Mouse (Mus musculus) small intestine, adult 2 months (tissue): Measurements from ENCODE around the gene P3h1. TPM values are rescaled to one million over a fixed set of nuclear protein-coding genes. Genes with fewer than 3 reads are reported as not detected.

Experiments used
- H3K27ac ChIP-seq: fragments of 200-500 bp; 2 replicates; pipeline ENCODE4 v1.5.1; 2012; ENCODE audit warnings: low read depth, low read length, control low read depth, inconsistent platforms; ENCODE audit not compliant: insufficient read depth
- H3K27me3 ChIP-seq: fragments of 200-500 bp; 2 replicates; pipeline ENCODE4 v1.6.1; 2012; ENCODE audit warnings: mild to moderate bottlenecking, moderate library complexity, low read length, inconsistent platforms; ENCODE audit not compliant: control insufficient read depth, insufficient read depth
- H3K36me3 ChIP-seq: fragments of 200-500 bp; 2 replicates; pipeline ENCODE4 v1.6.1; 2012; ENCODE audit warnings: mild to moderate bottlenecking, low read length, control low read depth, inconsistent platforms; ENCODE audit not compliant: control insufficient read depth, insufficient read depth
- H3K4me1 ChIP-seq: fragments of 200-500 bp; 2 replicates; pipeline ENCODE4 v1.6.1; 2012; ENCODE audit warnings: low read length, inconsistent platforms, mixed read lengths; ENCODE audit not compliant: control insufficient read depth, insufficient read depth, insufficient read length
- H3K4me3 ChIP-seq: fragments of 200-500 bp; 2 replicates; pipeline ENCODE4 v1.5.1; 2012; ENCODE audit warnings: low read depth, mild to moderate bottlenecking, control low read depth, inconsistent platforms, low read length, moderate library complexity
- CTCF ChIP-seq: fragments of 200-500 bp; IDR thresholded peaks from 2 replicates; pipeline ENCODE4 v1.5.1; 2012; ENCODE audit warnings: low read depth, mild to moderate bottlenecking, control low read depth, inconsistent platforms, low read length, moderate library complexity, mixed read lengths; ENCODE audit not compliant: insufficient replicate concordance, insufficient read length; ENCODE audit errors: extremely low read depth
- POLR2A ChIP-seq: fragments of 200-500 bp; IDR thresholded peaks from 2 replicates; pipeline ENCODE4 v1.6.1; 2012; ENCODE audit warnings: low read depth, mild to moderate bottlenecking, control low read depth, inconsistent platforms, low read length, moderate library complexity
- WGBS: fragments of 180-500 bp; shearing (Covaris S2); methylation state at CpG from one replicate; pipeline ENCODE4 v1.1.7; 2018; 5-methylcytosine and 5-hydroxymethylcytosine counted together
- polyA plus RNA-seq: library from polyadenylated mRNA; depleted of rRNA; stranded (reverse); fragments of >200 nt; gene quantifications from 2 replicates; pipeline ENCODE4 v1.2.3, GENCODE M21; 2012

Gene P3h1
- polyA plus RNA-seq, 1 experiment: 6.3 TPM

- H3K27me3 ChIP-seq: peaks cover 12% of the 10 kb centered on the region; the same call in 1 of the 2 replicates
- no peaks in the 10 kb centered on the region; the same call in 1 of the 2 replicates for H3K4me1 ChIP-seq
- 84% methylated on average over 3 of the region's 3 CpGs for WGBS
- TF ChIP-seq POLR2A (no peak), CTCF (no peak)
- H3K27ac ChIP-seq: no peak overlapping the region
- H3K36me3 ChIP-seq: no peaks in the 10 kb centered on the region
- H3K4me3 ChIP-seq: no peak overlapping the region
Measured at GRCm38 (mm10) chr4:119234348-119234747, 1.6 kb downstream of the P3h1 start.

DNA sequence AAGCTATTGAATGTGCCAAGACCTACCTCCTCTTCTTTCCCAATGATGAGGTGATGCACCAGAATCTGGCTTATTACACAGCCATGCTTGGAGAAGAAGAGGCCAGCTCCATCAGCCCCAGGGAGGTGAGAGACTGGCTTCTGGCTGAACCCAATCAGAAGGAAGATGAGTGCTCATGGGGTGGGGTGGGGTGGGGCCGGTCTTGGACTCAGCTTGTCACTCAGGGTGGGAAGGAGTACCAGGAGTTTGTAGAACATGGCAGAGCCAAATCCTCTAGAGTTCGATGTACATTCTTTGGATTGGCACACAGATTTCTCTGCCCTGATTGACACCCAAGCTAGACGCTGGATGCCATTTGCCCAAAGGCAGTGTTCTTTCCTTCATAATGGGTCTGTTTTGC lies 5.9 kb downstream of the P3h1 start:
- no peak for TF ChIP-seq CTCF
- Histone ChIP-seq H3K36me3 (no peaks in the 10 kb centered on the region), H3K27me3 (0 out of 2 replicates have a peak, but pooled peaks cover 8% of the 10 kb centered on the region), H3K4me1 (no peaks in the 10 kb centered on the region; the same call in 1 of the 2 replicates), H3K27ac (no peak overlapping the region), H3K4me3 (no peak overlapping the region)
- WGBS: 46% methylated on average over 3 of the region's 3 CpGs

- H3K27me3 ChIP-seq: 0 out of 2 replicates have a peak, but pooled peaks cover 4% of the 10 kb centered on the region
- H3K36me3 ChIP-seq: no peaks in the 10 kb centered on the region
- H3K4me1 ChIP-seq: no peaks in the 10 kb centered on the region
- H3K4me3 ChIP-seq: peak overlapping the region; percentile 44
- 17% methylated on average over 12 of the region's 12 CpGs for WGBS
- TF ChIP-seq POLR2A: no peak
- peak; percentile 31; the same call in 1 of the 2 replicates for TF ChIP-seq CTCF
- H3K27ac ChIP-seq: no peak overlapping the region
Measured at GRCm38 (mm10) chr4:119239181-119239682, 6.5 kb downstream of the P3h1 start.

DNA sequence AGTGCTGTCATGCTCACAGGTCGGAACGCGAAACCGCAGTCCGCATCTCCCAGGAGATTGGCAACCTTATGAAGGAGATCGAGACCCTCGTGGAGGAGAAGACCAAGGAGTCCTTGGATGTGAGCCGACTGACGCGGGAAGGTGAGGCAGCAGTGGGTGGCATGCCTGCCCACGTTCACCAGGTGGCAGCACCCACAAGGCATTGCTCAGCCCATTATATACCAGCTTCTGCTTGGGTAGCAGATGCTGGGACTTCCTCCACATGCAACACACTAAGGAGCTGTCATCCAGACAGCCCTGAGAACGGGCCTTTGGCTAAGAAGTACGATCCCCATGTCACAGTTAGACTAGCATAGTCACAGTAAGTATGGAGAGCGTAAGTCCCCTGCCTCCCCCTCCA lies 8.9 kb downstream of the P3h1 start:
- peak; percentile 32; the same call in 1 of the 2 replicates for TF ChIP-seq CTCF
- no peak for TF ChIP-seq POLR2A
- no peaks in the 10 kb centered on the region for H3K27me3 ChIP-seq
- no peaks in the 10 kb centered on the region; the same call in 1 of the 2 replicates for H3K4me1 ChIP-seq
- no peak overlapping the region for H3K4me3 ChIP-seq
- H3K27ac ChIP-seq: no peak overlapping the region
- 82% methylated on average over 14 of the region's 14 CpGs for WGBS
- H3K36me3 ChIP-seq: no peaks in the 10 kb centered on the region

DNA sequence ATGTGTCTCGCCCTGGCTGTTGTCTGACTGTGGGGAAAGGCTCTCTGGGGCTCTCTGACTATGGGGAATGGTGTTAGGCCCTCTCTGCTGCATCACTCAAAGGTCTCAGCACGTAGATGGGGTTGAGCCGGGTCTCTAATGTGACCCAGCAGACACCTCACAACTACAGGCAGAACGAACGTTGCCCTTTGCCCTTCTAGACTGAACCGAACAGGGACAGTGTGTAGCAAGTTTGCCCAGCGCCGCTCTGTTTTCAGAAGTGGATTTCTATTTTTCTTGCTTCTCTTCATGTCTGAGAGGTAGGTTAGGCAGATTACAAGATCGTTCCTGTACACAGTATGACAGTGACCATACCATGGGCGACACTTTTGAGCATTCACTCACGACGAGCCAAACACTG lies 9.9 kb downstream of the P3h1 start:
- H3K4me3 ChIP-seq: no peak overlapping the region
- TF ChIP-seq CTCF: no peak
- no peak for TF ChIP-seq POLR2A
- H3K4me1 ChIP-seq: no peaks in the 10 kb centered on the region; the same call in 1 of the 2 replicates
- no peaks in the 10 kb centered on the region for H3K36me3 ChIP-seq
- 79% methylated on average over 12 of the region's 12 CpGs for WGBS
- H3K27me3 ChIP-seq: no peaks in the 10 kb centered on the region
- no peak overlapping the region for H3K27ac ChIP-seq

- no peaks in the 10 kb centered on the region; the same call in 1 of the 2 replicates for H3K4me1 ChIP-seq
- H3K4me3 ChIP-seq: peak overlapping the region; percentile 26; the same call in 1 of the 2 replicates
- no peaks in the 10 kb centered on the region for H3K36me3 ChIP-seq
- no peaks in the 10 kb centered on the region for H3K27me3 ChIP-seq
- no peak overlapping the region for H3K27ac ChIP-seq
- no peak for TF ChIP-seq CTCF
- no peak for TF ChIP-seq POLR2A
- 51% methylated on average over 22 of the region's 22 CpGs for WGBS
Measured at GRCm38 (mm10) chr4:119244468-119245240, 11.9 kb downstream of the P3h1 start.

DNA sequence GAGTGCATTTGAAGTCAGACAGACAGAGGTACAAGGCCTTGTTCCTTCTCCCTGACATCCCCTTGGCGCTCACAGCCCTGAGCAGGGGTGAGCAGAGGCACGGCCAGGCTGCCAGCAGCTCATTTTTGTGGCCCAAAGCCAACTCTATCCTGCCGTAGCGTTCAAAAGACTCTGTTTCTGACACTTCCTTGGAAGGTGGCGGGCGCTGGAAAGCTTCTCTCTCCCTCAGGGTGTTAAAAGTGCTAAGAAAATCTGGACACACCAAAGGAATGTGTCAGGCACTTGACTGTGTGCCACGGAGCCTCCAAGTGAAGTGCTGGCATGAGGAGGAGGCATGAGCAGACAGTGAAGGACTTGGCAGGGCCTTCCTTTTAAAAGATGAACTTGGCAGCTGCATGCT lies 12.8 kb downstream of the P3h1 start:
- no peak overlapping the region for H3K27ac ChIP-seq
- TF ChIP-seq CTCF: no peak
- no peak for TF ChIP-seq POLR2A
- WGBS: 38% methylated on average over 7 of the region's 7 CpGs
- no peak overlapping the region for H3K4me3 ChIP-seq
- H3K36me3 ChIP-seq: no peaks in the 10 kb centered on the region
- H3K27me3 ChIP-seq: no peaks in the 10 kb centered on the region
- H3K4me1 ChIP-seq: no peaks in the 10 kb centered on the region; the same call in 1 of the 2 replicates

DNA sequence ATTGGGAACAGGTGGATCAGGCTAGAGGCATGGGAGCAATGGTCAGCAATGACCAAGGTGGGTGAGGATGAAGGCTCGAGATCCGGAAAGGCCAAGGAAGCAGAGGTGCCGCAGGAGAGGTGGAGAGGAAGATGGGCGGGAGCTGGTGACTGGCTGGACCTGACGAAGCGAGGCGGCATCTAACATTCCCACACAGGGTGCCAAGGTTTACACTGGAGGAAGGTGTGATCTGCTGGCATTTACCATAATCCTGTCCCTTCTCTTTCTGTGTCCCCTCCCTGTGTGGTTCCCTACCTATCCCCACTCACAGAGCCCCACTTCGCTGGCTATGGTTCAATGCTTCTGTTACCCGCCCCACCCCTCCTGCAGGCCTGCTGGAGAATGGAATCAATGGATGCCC lies 13.2 kb downstream of the P3h1 start:
- Histone ChIP-seq H3K36me3 (no peaks in the 10 kb centered on the region), H3K27me3 (no peaks in the 10 kb centered on the region)

More for the DNA sequence above, 13.2 kb downstream of the P3h1 start:
- Histone ChIP-seq H3K4me1 (no peaks in the 10 kb centered on the region; the same call in 1 of the 2 replicates), H3K4me3 (no peak overlapping the region), H3K27ac (no peak overlapping the region)
- 86% methylated on average over 9 of the region's 9 CpGs for WGBS
- no peak for TF ChIP-seq POLR2A
- no peak for TF ChIP-seq CTCF
